Mouse (Mus musculus) frontal cortex, postnatal 10 days (tissue): ENCODE results near the gene Fastk.
A peak's percentile ranks its signal among the peaks of the same experiment; 100 is the strongest.

Experiments
- DNase-seq, 2 experiments: peaks; one replicate each; pipeline ENCODE4 v3.0.0; 2022; ENCODE audit warnings: low spot score in 2 of 2, mixed read lengths in 1 of 2

Gene Fastk

GRCm38 (mm10) chr5:24453283-24453984 is 8.3 kb upstream of the Fastk start:
- DNase-seq: peak in 1 of 2 experiments; percentile 43

- DNase-seq: peak in 1 of 2 experiments; percentile 51
Measured at GRCm38 (mm10) chr5:24452691-24453233, 7.7 kb upstream of the Fastk start.

GRCm38 (mm10) chr5:24452030-24452690 is 7.1 kb upstream of the Fastk start, which contains the start of gene Agap3:
TSS of gene Agap3 (plus strand) at chr5:24452177.
- DNase-seq: peak in 1 of 2 experiments; percentile 58

- DNase-seq: peak; percentile 84 to 89
Measured at GRCm38 (mm10) chr5:24451264-24452029, 6.4 kb upstream of the Fastk start.

- DNase-seq: peak; percentile 77 to 83
Measured at GRCm38 (mm10) chr5:24447624-24448298, 2.7 kb upstream of the Fastk start, which contains the start of gene Tmub1. TSS of gene Tmub1 (minus strand) at chr5:24447854.

- DNase-seq: no peak
Measured at GRCm38 (mm10) chr5:24446630-24447029, 1.5 kb upstream of the Fastk start.

GRCm38 (mm10) chr5:24445428-24446080 is 467 bp upstream of the Fastk start:
- no peak for DNase-seq

- no peak for DNase-seq
Measured at GRCm38 (mm10) chr5:24443927-24444326, 1.2 kb downstream of the Fastk start.

- DNase-seq: no peak
Measured at GRCm38 (mm10) chr5:24443204-24443603, 1.9 kb downstream of the Fastk start.

GRCm38 (mm10) chr5:24442029-24442428 is 3.1 kb downstream of the Fastk start:
- DNase-seq: no peak

GRCm38 (mm10) chr5:24441187-24441586 is 3.9 kb downstream of the Fastk start:
- no peak for DNase-seq

GRCm38 (mm10) chr5:24433993-24434392 is 11.1 kb downstream of the Fastk start:
- DNase-seq: no peak

- DNase-seq: no peak
Measured at GRCm38 (mm10) chr5:24428596-24428995, 16.5 kb downstream of the Fastk start.

GRCm38 (mm10) chr5:24427981-24428402 is 17.1 kb downstream of the Fastk start:
- no peak for DNase-seq

GRCm38 (mm10) chr5:24427285-24427633 is 17.8 kb downstream of the Fastk start:
- no peak for DNase-seq

GRCm38 (mm10) chr5:24426556-24427284 is 18.4 kb downstream of the Fastk start:
- no peak for DNase-seq

- DNase-seq: no peak
Measured at GRCm38 (mm10) chr5:24426037-24426432, 19.1 kb downstream of the Fastk start.

GRCm38 (mm10) chr5:24425421-24426036 is 19.6 kb downstream of the Fastk start:
- DNase-seq: peak in 1 of 2 experiments; percentile 54

GRCm38 (mm10) chr5:24424861-24425411 is 20.2 kb downstream of the Fastk start:
- peak; percentile 60 to 76 for DNase-seq
